Mouse (Mus musculus): Measurements from ENCODE around the gene Rxrb. TPM values are rescaled to one million over a fixed set of nuclear protein-coding genes. Genes with fewer than 3 reads are reported as not detected.

The Rxrb gene
- total RNA-seq (2023), result 100 to 1,000 TPM; 119 to 129 TPM

DNA sequence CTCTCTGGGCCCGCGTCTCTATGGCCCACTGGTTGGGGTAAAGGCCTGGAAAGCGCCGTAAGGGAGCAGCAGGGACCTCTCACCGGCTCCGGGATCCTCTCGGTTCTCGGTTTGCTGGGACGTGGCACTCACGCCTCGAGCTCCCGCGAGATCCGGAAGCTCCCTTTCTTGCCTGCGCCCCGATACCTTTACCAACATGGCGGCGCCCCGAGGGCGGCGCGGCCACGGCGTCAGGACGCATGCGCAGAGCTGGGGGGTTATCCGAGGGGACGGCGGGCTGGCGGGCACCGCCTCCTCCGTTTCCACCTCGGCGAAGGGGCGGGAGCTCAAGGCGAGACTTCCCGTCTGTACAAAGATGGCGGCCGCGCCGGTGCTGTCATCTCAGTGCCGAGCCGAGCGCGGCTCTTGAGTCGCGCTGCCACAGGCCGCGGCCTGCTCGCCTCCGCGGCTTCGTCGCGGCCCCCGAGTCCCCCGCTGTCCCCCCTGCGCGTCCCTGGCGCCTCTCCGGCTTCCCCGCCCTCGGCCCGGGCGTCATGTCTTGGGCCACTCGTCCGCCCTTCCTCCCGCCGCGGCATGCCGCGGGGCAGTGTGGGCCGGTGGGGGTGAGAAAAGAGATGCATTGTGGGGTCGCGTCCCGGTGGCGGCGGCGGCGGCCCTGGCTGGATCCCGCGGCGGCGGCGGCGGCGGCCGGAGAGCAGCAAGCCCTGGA lies at the start of gene Rxrb, which contains the start of gene Slc39a7:
Rxrb (plus strand) TSS at position 348 of the 709 bp plus-strand sequence.
Slc39a7 (minus strand) TSS at position 218 of the 709 bp plus-strand sequence.

DNA sequence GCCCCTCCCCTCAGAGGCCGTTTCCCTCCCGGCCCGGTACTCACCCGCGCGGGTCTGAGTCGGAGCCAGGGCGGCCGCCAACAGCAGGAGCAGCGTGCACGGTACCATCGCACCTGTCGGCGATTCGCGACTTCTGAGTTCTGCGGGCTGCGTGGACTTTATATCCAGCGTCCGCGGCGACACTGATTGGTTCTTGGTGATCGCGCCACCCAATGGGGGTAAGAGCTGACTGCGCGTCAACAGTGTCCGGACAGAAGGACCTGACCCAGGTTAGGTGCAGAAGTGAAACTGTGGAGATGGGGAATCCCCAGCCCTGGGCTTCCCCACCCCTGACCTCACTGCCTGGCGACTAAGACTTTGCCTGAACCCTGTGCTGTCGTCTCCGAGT lies 31.5 kb upstream of the Rxrb start, which contains the start of gene H2-K1:
H2-K1 (minus strand) TSS at position 198 of the 388 bp plus-strand sequence.

DNA sequence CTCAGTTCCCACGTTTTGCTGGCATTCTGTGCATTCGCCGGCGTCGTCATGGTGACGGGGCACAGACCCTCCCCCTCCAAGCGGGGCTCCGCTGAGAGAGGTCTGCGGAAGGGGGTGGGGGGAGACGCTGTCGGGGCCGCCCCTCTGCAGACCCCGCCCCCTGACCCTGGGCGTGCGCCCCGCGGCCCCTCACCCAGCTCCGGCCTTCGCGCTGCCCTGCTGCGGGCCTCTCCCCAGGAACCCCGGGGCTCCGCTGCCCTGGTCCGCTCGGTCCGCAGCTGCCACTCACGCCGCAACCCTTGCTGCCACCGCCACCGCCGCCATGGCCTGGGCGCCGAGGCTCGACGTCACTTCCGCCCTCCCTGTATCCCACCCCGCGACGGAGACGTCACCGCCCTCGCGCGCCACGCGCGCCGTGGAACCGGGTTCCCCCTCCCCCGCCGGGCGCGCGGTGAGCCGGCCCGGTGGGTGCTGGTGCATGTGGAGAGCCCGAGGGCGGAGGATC lies 7.2 kb upstream of the Rxrb start, which contains the start of gene Ring1:
Ring1 (minus strand) TSS at position 364 of the 505 bp plus-strand sequence.

DNA sequence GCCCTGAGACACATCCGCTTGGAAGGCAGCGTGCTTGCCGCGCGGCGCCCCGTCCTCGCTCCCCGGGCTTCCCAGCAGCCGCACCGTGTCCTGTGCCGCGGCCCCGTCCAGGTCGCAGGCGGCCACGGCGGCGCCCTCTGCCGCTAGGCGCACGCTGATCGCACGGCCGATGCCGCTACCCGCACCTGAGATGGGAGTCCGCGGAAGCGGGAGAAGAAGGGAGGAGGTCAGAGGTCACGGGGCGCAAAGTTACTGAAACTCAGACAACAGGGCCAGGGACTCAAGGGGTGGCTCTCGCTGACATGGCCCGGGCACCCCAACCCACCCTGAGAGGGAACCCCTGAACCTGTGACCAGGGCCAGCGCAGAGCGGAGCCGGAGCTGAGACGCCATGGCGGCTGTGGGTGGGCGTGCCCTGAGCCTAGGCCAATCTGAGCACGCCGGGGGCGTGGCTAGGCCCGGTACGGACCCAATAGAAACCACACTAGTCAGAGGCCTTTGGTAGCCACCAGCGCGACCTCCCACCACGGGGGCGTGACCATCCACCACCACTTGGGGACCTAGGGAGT lies 3.9 kb upstream of the Rxrb start, which contains the start of gene H2-Ke6:
H2-Ke6 (minus strand) TSS at position 405 of the 568 bp plus-strand sequence.

DNA sequence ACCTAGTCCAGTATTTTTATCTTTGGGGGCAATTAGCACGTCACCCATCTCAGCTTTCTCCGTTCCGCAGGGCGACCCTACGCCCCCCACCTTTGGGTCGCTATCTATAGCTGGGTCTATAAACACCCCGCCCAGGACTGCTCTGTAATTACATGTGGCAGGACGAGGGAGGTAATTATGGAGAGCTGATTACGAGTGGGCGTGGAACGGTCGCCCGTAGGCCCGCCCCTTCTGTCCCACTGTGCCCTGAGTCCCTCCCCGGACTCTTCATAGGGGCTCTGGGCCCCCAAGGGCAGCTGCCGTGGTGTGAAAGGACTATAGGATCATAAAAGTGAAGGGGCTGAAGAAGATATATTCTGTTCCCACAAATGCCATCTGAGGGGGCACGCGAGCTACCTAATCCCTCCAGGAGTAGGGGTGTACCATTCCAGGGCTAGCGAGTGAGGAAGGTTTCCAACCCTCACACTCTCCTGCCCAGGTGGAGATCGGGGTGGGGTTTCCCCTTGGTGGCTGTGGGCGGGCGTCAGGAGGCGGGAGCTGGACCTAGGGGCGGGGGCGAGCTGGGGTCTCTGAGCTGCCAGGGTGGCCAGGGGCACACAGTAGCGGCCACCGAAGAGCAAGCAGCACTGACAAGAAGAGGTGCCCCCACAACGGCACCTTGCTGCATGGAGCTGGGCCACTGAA lies 7.4 kb downstream of the Rxrb start, which contains the start of gene Col11a2:
Col11a2 (plus strand) TSS at position 560 of the 684 bp plus-strand sequence.

Other genes with a start within 250 kb of the Rxrb start
- under 1 TPM in 1 of 2 experiments, not detected in 1; 0.15 TPM for gene Angptl4, start 250.0 kb upstream of the Rxrb start, total RNA-seq (2023)
- 1 to 10 TPM in 1 of 2 experiments, under 1 TPM in 1; 0.74 to 3.9 TPM for gene Kank3, start 221.3 kb upstream of the Rxrb start, total RNA-seq (2023)
- gene Rps28, start 207.2 kb upstream of the Rxrb start, total RNA-seq (2023), result 1,000 to 10,000 TPM; 3,497 to 3,557 TPM
- 100 to 1,000 TPM; 143 to 152 TPM for gene Ndufa7, start 207.2 kb upstream of the Rxrb start, total RNA-seq (2023)
- 1 to 10 TPM; 4.5 to 7.4 TPM for gene Cd320, start 188.7 kb upstream of the Rxrb start, total RNA-seq (2023)
- gene Gm7029, start 158.0 kb upstream of the Rxrb start, total RNA-seq (2023), result not detected
- gene Kifc1, start 141.2 kb upstream of the Rxrb start, total RNA-seq (2023), result 1 to 10 TPM; 3.7 to 4.7 TPM
- gene Platr17, start 126.7 kb upstream of the Rxrb start, total RNA-seq (2023), result under 1 TPM; 0.74 to 0.96 TPM
- gene Daxx, start 122.4 kb upstream of the Rxrb start, total RNA-seq (2023), result 10 to 100 TPM; 56.7 to 66.7 TPM
- gene Tapbp, start 115.9 kb upstream of the Rxrb start, total RNA-seq (2023), result 100 to 1,000 TPM; 452 to 506 TPM
- gene Zbtb22, start 115.9 kb upstream of the Rxrb start, total RNA-seq (2023), result 10 to 100 TPM; 34.9 to 41.2 TPM
- 100 to 1,000 TPM; 191 to 196 TPM for gene Rgl2, start 102.3 kb upstream of the Rxrb start, total RNA-seq (2023)
- 10 to 100 TPM; 62.1 to 66.8 TPM for gene Pfdn6, start 91.5 kb upstream of the Rxrb start, total RNA-seq (2023)
- gene Wdr46, start 91.2 kb upstream of the Rxrb start, total RNA-seq (2023), result 10 to 100 TPM; 40.2 to 41.2 TPM
- 1 to 10 TPM; 6.1 to 7.1 TPM for gene B3galt4, start 80.3 kb upstream of the Rxrb start, total RNA-seq (2023)
- 10 to 100 TPM; 95.0 to 95.1 TPM for gene Vps52, start 76.0 kb upstream of the Rxrb start, total RNA-seq (2023)
- 1,000 to 10,000 TPM; 1,402 to 1,461 TPM for gene Rps18, start 75.8 kb upstream of the Rxrb start, total RNA-seq (2023)
- 1,000 to 10,000 TPM; 2,757 to 2,769 TPM for gene H2-K1, start 31.5 kb upstream of the Rxrb start, total RNA-seq (2023)
- gene Ring1, start 7.1 kb upstream of the Rxrb start, total RNA-seq (2023), result 10 to 100 TPM; 35.8 to 40.6 TPM
- 100 to 1,000 TPM; 145 to 161 TPM for gene H2-Ke6, start 3.8 kb upstream of the Rxrb start, total RNA-seq (2023)
- 10 to 100 TPM; 81.1 to 92.0 TPM for gene Slc39a7, start 130 bp upstream of the Rxrb start, total RNA-seq (2023)
- gene Col11a2, start 7.6 kb downstream of the Rxrb start, total RNA-seq (2023), result 1 to 10 TPM; 9.3 to 9.6 TPM
- 100 to 1,000 TPM; 208 to 232 TPM for gene H2-Oa, start 60.5 kb downstream of the Rxrb start, total RNA-seq (2023)
- gene H2-DMa, start 87.7 kb downstream of the Rxrb start, total RNA-seq (2023), result 100 to 1,000 TPM; 579 to 585 TPM
- 100 to 1,000 TPM; 526 to 537 TPM for gene Brd2, start 90.8 kb downstream of the Rxrb start, total RNA-seq (2023)
- gene H2-DMb2, start 111.5 kb downstream of the Rxrb start, total RNA-seq (2023), result 1,000 to 10,000 TPM; 1,421 to 1,463 TPM
- gene H2-DMb1, start 121.3 kb downstream of the Rxrb start, total RNA-seq (2023), result 100 to 1,000 TPM; 605 to 615 TPM
- gene Tap1, start 155.7 kb downstream of the Rxrb start, total RNA-seq (2023), result 100 to 1,000 TPM; 143 to 169 TPM
- gene Psmb9, start 156.0 kb downstream of the Rxrb start, total RNA-seq (2023), result 100 to 1,000 TPM in 1 of 2 experiments, 10 to 100 TPM in 1; 96.9 to 120 TPM
- 100 to 1,000 TPM; 240 to 265 TPM for gene Psmb8, start 165.9 kb downstream of the Rxrb start, total RNA-seq (2023)
- gene Tap2, start 171.7 kb downstream of the Rxrb start, total RNA-seq (2023), result 100 to 1,000 TPM; 125 to 140 TPM
- 1,000 to 10,000 TPM; 1,014 to 1,076 TPM for gene H2-Ob, start 207.1 kb downstream of the Rxrb start, total RNA-seq (2023)
- gene H2-Ab1, start 225.9 kb downstream of the Rxrb start, total RNA-seq (2023), result 1,000 to 10,000 TPM; 6,321 to 6,441 TPM

Data from B cell, adult 67 days (primary cell).